Mouse (Mus musculus) C2C12 (cell line): ENCODE measurements at regions not wholly inside any gene's neighbourhood (a gene's known extent, or its start where the extent isn't known, plus 50 kb on each side); places are given as distances from the start of the nearest gene placed in this dataset.
A peak's percentile ranks its signal among the peaks of the same experiment; 100 is the strongest.

Source experiments
- H3K27me3 ChIP-seq: one replicate; pipeline ENCODE4 v1.6.1; 2011; ENCODE audit not compliant: control insufficient read depth, insufficient read depth, insufficient read length
- H3K36me3 ChIP-seq: one replicate; pipeline ENCODE4 v1.6.1; 2011; ENCODE audit not compliant: control insufficient read depth, insufficient read depth
- H3K4me3 ChIP-seq: one replicate; pipeline ENCODE4 v1.5.1; 2011; ENCODE audit warnings: mild to moderate bottlenecking, control low read depth; ENCODE audit not compliant: poor library complexity, insufficient read depth, severe bottlenecking
- H3K79me2 ChIP-seq: one replicate; pipeline ENCODE4 v1.6.1; 2011; ENCODE audit not compliant: control insufficient read depth, insufficient read depth
- H3K79me3 ChIP-seq: one replicate; pipeline ENCODE4 v1.6.1; 2011; ENCODE audit warnings: low read depth, control low read depth
- H3ac ChIP-seq: one replicate; pipeline ENCODE3; 2011; ENCODE audit warnings: low read depth; ENCODE audit not compliant: control insufficient read depth, insufficient read length
- CEBPB ChIP-seq: IDR thresholded peaks from one replicate; pipeline ENCODE4 v1.6.1; 2011; ENCODE audit warnings: low read depth, mild to moderate bottlenecking, control low read depth, moderate library complexity
- CTCF ChIP-seq: IDR thresholded peaks from one replicate; pipeline ENCODE4 v1.5.1; 2011; ENCODE audit not compliant: control insufficient read depth, insufficient read depth, insufficient read length
- FOSL1 ChIP-seq: IDR thresholded peaks from one replicate; pipeline ENCODE4 v1.8.0; 2011; ENCODE audit warnings: mild to moderate bottlenecking, low read length; ENCODE audit not compliant: poor library complexity, insufficient read depth, severe bottlenecking
- MAX ChIP-seq: IDR thresholded peaks from one replicate; pipeline ENCODE4 v1.6.1; 2011; ENCODE audit warnings: mild to moderate bottlenecking, control low read depth
- MYOD1 ChIP-seq: IDR thresholded peaks from one replicate; pipeline ENCODE4 v1.6.1; 2011; ENCODE audit warnings: low read depth; ENCODE audit not compliant: control insufficient read depth, insufficient read length
- MYOG ChIP-seq: IDR thresholded peaks from one replicate; pipeline ENCODE4 v1.6.1; 2011; ENCODE audit not compliant: control insufficient read depth, insufficient read length; ENCODE audit errors: extremely low read depth
- USF1 ChIP-seq: IDR thresholded peaks from one replicate; pipeline ENCODE4 v1.6.1; 2011; ENCODE audit warnings: low read depth, mild to moderate bottlenecking, control low read depth, moderate library complexity

GRCm38 (mm10) chr8:44855115-44855514 lies 80.1 kb upstream of the Fat1 start:
- Histone ChIP-seq H3K79me3 (no peaks in the 10 kb centered on the region), H3K4me3 (no peak overlapping the region), H3K36me3 (no peaks in the 10 kb centered on the region), H3K27me3 (no peaks in the 10 kb centered on the region), H3K79me2 (no peaks in the 10 kb centered on the region), H3ac (no peak overlapping the region)
- no peak for TF ChIP-seq USF1
- TF ChIP-seq CTCF = no peak
- no peak for TF ChIP-seq MYOD1

- Histone ChIP-seq H3K79me3 (no peaks in the 10 kb centered on the region), H3K79me2 (no peaks in the 10 kb centered on the region), H3K27me3 (no peaks in the 10 kb centered on the region), H3K4me3 (no peak overlapping the region), H3ac (no peak overlapping the region), H3K36me3 (no peaks in the 10 kb centered on the region)
- TF ChIP-seq CTCF = no peak
- TF ChIP-seq MYOD1 = no peak
- TF ChIP-seq MYOG = no peak
- no peak for TF ChIP-seq FOSL1
- no peak for TF ChIP-seq MAX
- no peak for TF ChIP-seq USF1
- no peak for TF ChIP-seq CEBPB
These were observed 68.0 kb upstream of the Fat1 start for GRCm38 (mm10) chr8:44867202-44867601.

GRCm38 (mm10) chr8:44867666-44868065 lies 67.6 kb upstream of the Fat1 start:
- peak; percentile 64 for TF ChIP-seq MYOD1
- TF ChIP-seq USF1 = no peak
- Histone ChIP-seq H3K79me2 (no peaks in the 10 kb centered on the region), H3K36me3 (no peaks in the 10 kb centered on the region), H3ac (no peak overlapping the region), H3K79me3 (no peaks in the 10 kb centered on the region), H3K27me3 (no peaks in the 10 kb centered on the region), H3K4me3 (no peak overlapping the region)

- no peaks in the 10 kb centered on the region for H3K36me3 ChIP-seq
- H3ac ChIP-seq = no peak overlapping the region
- H3K79me3 ChIP-seq = no peaks in the 10 kb centered on the region
- no peak overlapping the region for H3K4me3 ChIP-seq
- peak; percentile 31 for TF ChIP-seq MAX
- TF ChIP-seq CEBPB = peak; percentile 69
- TF ChIP-seq USF1 = no peak
- no peak for TF ChIP-seq FOSL1
- no peak for TF ChIP-seq CTCF
- TF ChIP-seq MYOG = no peak
- no peak for TF ChIP-seq MYOD1
- no peaks in the 10 kb centered on the region for H3K27me3 ChIP-seq
- no peaks in the 10 kb centered on the region for H3K79me2 ChIP-seq
These were observed 58.2 kb upstream of the Fat1 start for GRCm38 (mm10) chr8:44877066-44877465.

- Histone ChIP-seq H3K79me3 (no peaks in the 10 kb centered on the region), H3K27me3 (no peaks in the 10 kb centered on the region), H3K4me3 (no peak overlapping the region), H3ac (no peak overlapping the region), H3K79me2 (no peaks in the 10 kb centered on the region), H3K36me3 (no peaks in the 10 kb centered on the region)
- no peak for TF ChIP-seq MYOD1
These were observed 57.0 kb upstream of the Fat1 start for GRCm38 (mm10) chr8:44878208-44878607.

- no peak for TF ChIP-seq FOSL1
- TF ChIP-seq CTCF = no peak
- no peak for TF ChIP-seq CEBPB
- no peak for TF ChIP-seq MAX
- TF ChIP-seq MYOD1 = no peak
- no peak for TF ChIP-seq USF1
- no peak for TF ChIP-seq MYOG
These were observed 56.1 kb upstream of the Fat1 start for GRCm38 (mm10) chr8:44879186-44879585.

GRCm38 (mm10) chr8:44884399-44885006 lies 50.7 kb upstream of the Fat1 start:
- H3K27me3 ChIP-seq = no peaks in the 10 kb centered on the region
- H3K79me3 ChIP-seq = no peaks in the 10 kb centered on the region
- no peak overlapping the region for H3K4me3 ChIP-seq
- no peaks in the 10 kb centered on the region for H3K79me2 ChIP-seq
- no peaks in the 10 kb centered on the region for H3K36me3 ChIP-seq
- TF ChIP-seq FOSL1 = no peak
- TF ChIP-seq USF1 = no peak
- TF ChIP-seq MYOG = no peak
- no peak for TF ChIP-seq CEBPB
- TF ChIP-seq MAX = no peak
- TF ChIP-seq MYOD1 = no peak
- no peak for TF ChIP-seq CTCF
- no peak overlapping the region for H3ac ChIP-seq

More at GRCm38 (mm10) chr8:44879186-44879585, 56.1 kb upstream of the Fat1 start:
- Histone ChIP-seq H3K36me3 (no peaks in the 10 kb centered on the region), H3K27me3 (no peaks in the 10 kb centered on the region), H3ac (no peak overlapping the region), H3K4me3 (no peak overlapping the region), H3K79me2 (no peaks in the 10 kb centered on the region), H3K79me3 (no peaks in the 10 kb centered on the region)
